Mouse (Mus musculus): ENCODE results near the gene Sit1. TPM values are rescaled to one million over a fixed set of nuclear protein-coding genes. Genes with fewer than 3 reads are reported as not detected.

Sit1 gene
- 10.9 to 17.2 TPM (median 13.9 TPM) in 4 replicates for total RNA-seq (2023; ENCODE audit: inconsistent age)

DNA sequence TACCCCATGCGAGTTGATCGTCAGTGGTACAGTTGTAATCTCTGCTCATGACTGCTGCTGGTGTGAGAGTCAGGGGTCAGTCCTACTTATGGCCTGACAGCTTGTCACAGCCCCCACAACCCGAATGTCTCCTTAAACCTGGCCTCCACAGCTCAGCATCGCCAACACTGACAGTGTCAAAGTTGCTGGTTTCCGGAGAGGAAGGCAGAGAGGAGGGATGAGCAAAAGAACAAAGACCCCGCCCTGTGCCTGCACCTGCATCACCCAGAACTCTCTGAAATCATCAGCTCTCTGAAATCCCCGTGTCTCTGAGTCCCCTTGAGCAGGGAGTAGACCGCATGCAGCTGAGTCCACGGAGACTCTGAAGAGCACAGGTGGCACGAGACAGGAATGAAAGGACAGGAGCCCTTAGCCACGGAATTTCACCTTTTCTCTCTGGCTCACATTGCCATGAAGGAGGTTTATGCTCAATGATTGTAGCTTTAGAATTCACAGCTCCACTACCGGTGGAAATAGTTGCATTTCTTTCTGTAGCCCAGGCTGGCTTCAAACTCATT lies at the start of gene Sit1:
Gene Sit1 (minus strand): TSS at position 200 of the 557 bp plus-strand sequence.

GRCm38 (mm10) chr4:43506536-43507185 lies 23.1 kb upstream of the Sit1 start, which contains the start of gene Car9:
TSS of gene Car9 (plus strand) at chr4:43506966.

DNA sequence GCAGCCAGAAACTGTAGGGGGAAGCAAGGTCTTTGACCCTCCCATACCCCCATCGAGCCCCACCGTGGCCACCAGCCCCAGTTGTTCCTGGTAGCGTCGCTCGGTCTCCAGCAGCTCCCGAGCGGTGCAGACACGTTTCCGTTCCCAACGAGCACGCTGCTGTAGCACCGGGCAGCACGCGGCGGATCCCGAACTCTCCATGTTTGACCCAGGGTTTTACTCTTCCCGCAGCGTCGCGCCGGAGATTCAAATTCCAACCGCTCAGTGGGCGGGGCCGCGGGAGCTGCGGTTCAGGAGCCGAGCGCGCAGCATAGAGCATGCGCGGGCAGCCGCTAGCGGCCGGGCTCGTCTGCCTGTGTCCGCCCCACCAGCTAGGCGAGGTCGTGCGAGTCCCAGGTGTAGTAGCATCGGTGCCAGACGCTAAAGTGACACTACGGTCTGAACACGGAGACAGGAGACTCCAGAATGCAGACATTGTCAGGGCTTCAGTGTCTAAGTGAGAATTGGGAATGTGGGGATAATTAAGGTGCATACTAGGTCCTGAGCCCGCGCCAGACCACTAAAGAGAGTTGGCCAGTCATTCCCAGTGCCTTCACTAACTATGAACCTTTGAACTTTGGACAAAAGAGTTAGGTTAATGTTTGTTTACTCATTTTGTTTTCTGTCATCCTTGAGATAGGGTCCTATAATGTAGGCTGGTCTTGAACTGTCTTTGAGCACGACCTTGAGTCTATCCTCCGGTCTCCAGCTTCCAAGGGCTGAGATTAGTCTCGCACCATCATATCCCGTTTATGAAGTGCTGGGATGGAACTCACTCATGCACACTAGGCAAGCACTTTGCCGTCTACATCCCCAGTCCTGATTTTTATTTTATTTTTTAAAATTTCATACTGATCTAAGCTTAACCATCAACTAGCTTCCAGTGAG lies 16.1 kb upstream of the Sit1 start, which contains the start of gene Arhgef39:
Gene Arhgef39 (minus strand): TSS at position 289 of the 927 bp plus-strand sequence.

DNA sequence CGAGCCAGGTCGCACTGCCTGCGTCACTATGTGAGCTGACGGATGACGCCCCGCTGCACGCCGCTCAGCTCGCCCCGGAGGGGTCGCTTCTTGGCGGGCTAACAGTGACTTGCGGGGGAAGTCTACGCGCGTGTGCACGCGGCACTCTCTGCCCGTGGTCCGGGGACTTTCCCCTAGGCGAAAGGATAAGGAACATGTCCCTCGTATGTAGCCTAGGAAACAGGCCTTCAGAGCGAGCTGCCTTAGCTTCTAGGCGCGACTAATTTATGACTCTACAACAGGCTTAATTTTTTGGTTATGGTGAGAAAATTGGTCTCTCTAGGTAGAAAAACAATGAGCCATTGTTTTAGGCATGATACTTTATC lies 9.3 kb upstream of the Sit1 start, which contains the start of gene Ccdc107:
Gene Ccdc107 (plus strand): TSS at position 80 of the 365 bp plus-strand sequence.

DNA sequence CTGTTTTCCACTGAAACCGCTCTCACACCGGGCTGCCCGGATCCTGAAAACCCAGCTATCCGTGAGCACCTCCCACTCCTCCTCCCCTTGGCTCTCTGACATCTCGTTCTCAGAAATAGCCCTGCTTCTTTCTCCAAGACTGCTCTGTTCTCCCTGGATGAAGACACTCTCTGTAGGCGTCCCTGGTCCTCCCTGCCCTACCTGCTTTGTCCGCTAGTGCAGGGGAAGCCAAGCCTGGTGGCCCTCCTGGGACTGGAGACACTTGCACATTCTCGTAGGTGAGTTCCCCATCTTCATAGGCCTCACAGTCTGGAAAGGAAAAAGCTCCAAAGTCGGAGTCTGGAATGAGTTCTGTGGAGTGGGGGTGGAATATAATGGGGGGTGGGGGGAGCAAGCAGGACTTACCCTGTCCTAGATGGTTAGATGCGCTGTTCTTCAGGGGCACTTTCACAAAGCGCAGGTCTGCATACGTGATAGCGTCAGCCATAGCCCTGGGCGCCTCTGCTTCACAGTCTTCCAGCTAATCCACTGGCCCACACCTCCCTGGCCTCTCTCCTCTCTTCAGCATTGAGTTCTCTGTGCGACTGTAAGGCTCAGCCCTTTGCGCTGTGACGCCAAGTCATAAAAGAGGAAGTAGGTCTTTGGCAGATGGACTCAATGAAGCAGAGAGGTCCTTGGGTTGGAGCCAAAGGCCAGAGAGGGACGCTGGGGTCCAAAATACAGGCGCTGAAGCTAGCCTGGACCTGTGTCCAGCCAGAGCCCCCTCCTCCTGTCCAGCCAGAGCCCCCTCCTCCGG lies 29.3 kb downstream of the Sit1 start, which contains the start of gene Cd72:
Gene Cd72 (minus strand): TSS at position 588 of the 796 bp plus-strand sequence.

DNA sequence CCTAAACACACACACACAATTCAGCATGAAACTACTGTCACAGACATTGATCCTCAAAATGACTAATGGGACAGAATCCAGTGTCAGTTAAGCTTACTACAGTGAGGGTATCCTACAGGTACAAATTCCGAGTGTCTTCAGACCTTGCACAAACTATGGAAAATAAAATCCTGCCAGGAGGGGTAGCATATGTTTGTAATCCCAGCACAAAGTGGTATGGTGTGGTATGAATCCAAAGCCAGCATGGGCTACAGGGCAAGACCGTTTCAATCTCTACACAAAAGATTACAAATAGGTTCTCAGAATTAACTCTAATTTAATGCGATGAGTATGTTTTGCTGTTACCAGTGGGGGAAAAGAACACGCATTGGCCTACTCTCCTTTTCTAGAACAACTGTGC lies 41.9 kb downstream of the Sit1 start, which contains the start of gene Tesk1:
Gene Tesk1 (plus strand): TSS at position 301 of the 400 bp plus-strand sequence.

Other genes starting within 250 kb of the Sit1 start
- gene Atp8b5, start 216.6 kb downstream of the Sit1 start, total RNA-seq (2023; ENCODE audit: inconsistent age), result not detected in 4 replicates
- 1.0 to 1.5 TPM in 2 of 4 replicates, not detected in the others for gene Rusc2, start 101.8 kb downstream of the Sit1 start, total RNA-seq (2023; ENCODE audit: inconsistent age)
- not detected in 4 replicates for gene Fam166b, start 54.6 kb downstream of the Sit1 start, total RNA-seq (2023; ENCODE audit: inconsistent age)
- gene Tesk1, start 41.8 kb downstream of the Sit1 start, total RNA-seq (2023; ENCODE audit: inconsistent age), result 50.3 to 68.1 TPM (median 63.1 TPM) in 4 replicates
- gene Cd72, start 29.1 kb downstream of the Sit1 start, total RNA-seq (2023; ENCODE audit: inconsistent age), result 506 to 604 TPM (median 560 TPM) in 4 replicates
- gene Ccdc107, start 9.2 kb upstream of the Sit1 start, total RNA-seq (2023; ENCODE audit: inconsistent age), result 28.7 to 35.4 TPM (median 30.0 TPM) in 4 replicates
- gene Arhgef39, start 16.0 kb upstream of the Sit1 start, total RNA-seq (2023; ENCODE audit: inconsistent age), result 1.3 to 3.6 TPM (median 2.6 TPM) in 4 replicates
- gene Car9, start 23.2 kb upstream of the Sit1 start, total RNA-seq (2023; ENCODE audit: inconsistent age), result 0.84 to 1.4 TPM in 2 of 4 replicates, not detected in the others
- 0.58 to 0.93 TPM (median 0.66 TPM) in 3 of 4 replicates, not detected in the other for gene Tpm2, start 40.0 kb upstream of the Sit1 start, total RNA-seq (2023; ENCODE audit: inconsistent age)
- 55.9 to 68.9 TPM (median 66.5 TPM) in 4 replicates for gene Creb3, start 78.6 kb upstream of the Sit1 start, total RNA-seq (2023; ENCODE audit: inconsistent age)
- 271 to 299 TPM (median 289 TPM) in 4 replicates for gene Tln1, start 79.0 kb upstream of the Sit1 start, total RNA-seq (2023; ENCODE audit: inconsistent age)
- 41.6 to 56.1 TPM (median 42.0 TPM) in 4 replicates for gene Rgp1, start 95.0 kb upstream of the Sit1 start, total RNA-seq (2023; ENCODE audit: inconsistent age)
- gene Gba2, start 95.1 kb upstream of the Sit1 start, total RNA-seq (2023; ENCODE audit: inconsistent age), result 43.0 to 48.3 TPM (median 45.3 TPM) in 4 replicates
- gene Msmp, start 100.8 kb upstream of the Sit1 start, total RNA-seq (2023; ENCODE audit: inconsistent age), result not detected in 4 replicates
- 0.80 to 4.4 TPM (median 1.3 TPM) in 4 replicates for gene Npr2, start 148.2 kb upstream of the Sit1 start, total RNA-seq (2023; ENCODE audit: inconsistent age)
- gene Spag8, start 169.9 kb upstream of the Sit1 start, total RNA-seq (2023; ENCODE audit: inconsistent age), result not detected in 4 replicates
- gene Hint2, start 172.7 kb upstream of the Sit1 start, total RNA-seq (2023; ENCODE audit: inconsistent age), result 13.0 to 19.8 TPM (median 15.5 TPM) in 4 replicates
- 2.0 to 3.4 TPM (median 2.9 TPM) in 4 replicates for gene Tmem8b, start 185.2 kb upstream of the Sit1 start, total RNA-seq (2023; ENCODE audit: inconsistent age)
- 0.18 TPM in 1 of 4 replicates, not detected in the others for gene Fam221b, start 185.4 kb upstream of the Sit1 start, total RNA-seq (2023; ENCODE audit: inconsistent age)
- not detected in 4 replicates for gene Olfr70, start 217.1 kb upstream of the Sit1 start, total RNA-seq (2023; ENCODE audit: inconsistent age)
- gene Olfr71, start 226.5 kb upstream of the Sit1 start, total RNA-seq (2023; ENCODE audit: inconsistent age), result not detected in 4 replicates
- gene Hrct1, start 243.5 kb upstream of the Sit1 start, total RNA-seq (2023; ENCODE audit: inconsistent age), result not detected in 4 replicates
- not detected in 4 replicates for gene Spaar, start 246.3 kb upstream of the Sit1 start, total RNA-seq (2023; ENCODE audit: inconsistent age)